Mouse (Mus musculus): ENCODE data around the gene Lyrm1. TPM values are rescaled to one million over a fixed set of nuclear protein-coding genes. Genes with fewer than 3 reads are reported as not detected.

Gene Lyrm1
- 12.4 and 14.1 TPM in 2 replicates for polyA plus RNA-seq (2014; fragmentation: Nextera tagmentation; extraction: Ambion mirVana)

DNA sequence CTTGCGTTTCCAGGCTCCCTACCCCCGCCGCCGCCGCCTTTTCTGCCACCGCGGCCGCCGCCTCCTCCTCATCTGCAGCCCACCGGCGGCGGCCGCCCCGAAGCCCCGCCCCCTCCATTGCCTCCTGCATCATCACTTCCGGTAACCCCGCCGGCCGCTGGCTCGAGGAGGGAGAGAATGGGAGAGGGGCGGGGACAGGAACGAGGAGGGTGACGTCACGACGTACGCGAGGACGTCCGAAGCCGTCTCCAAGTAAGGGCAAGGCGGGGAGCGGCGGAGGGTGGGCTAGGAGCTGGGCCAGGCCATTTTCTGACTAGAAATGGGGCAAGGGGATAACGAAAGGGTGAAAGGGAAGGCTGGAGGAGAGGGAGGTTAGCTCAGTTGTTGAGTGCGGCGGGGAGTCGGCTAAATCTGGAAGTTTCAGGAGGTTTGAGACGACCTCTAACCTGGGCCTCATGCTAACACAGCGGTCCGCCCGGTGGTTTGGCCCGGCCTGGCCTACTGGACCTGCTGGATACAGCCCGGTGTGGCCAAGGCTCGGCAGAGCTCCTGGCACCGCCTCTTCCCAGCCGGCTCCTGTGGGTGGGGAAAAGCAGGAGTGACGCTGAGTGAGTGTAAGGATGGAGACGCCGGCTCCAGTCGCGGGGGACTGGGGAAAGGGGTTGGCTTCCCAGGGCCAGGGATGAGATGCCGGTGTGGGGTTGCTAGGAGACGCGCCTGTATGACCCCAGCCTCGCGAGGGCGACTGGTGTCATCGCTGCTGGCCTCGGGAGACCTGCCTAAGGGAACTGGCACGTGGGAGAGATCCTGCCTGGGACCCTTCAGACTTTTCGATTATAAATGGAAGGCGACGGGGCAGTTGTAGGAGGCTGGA is at the start of gene Lyrm1, which contains the start of gene Dcun1d3:
TSS of gene Lyrm1 (plus strand) at position 223 of the 874 bp plus-strand sequence.
TSS of gene Dcun1d3 (minus strand) at position 660 of the 874 bp plus-strand sequence.
- H3K4me3 ChIP-seq (ENCODE audit: low read depth, low read length) = peak within 1 kb of the TSS; percentile 69
- H3K9ac ChIP-seq (ENCODE audit: low read length) = peak within 1 kb of the TSS; percentile 83
- peaks cover 17% of the 10 kb centered on the region for H3K4me1 ChIP-seq (ENCODE audit: control insufficient read depth, insufficient read depth, low read length)
- peak; percentile 98 for DNase-seq (ENCODE audit: low spot score)
- no peaks in the 10 kb centered on the region for H3K36me3 ChIP-seq (ENCODE audit: control insufficient read depth, insufficient read depth, low read length)
- no peaks in the 10 kb centered on the region for H3K9me3 ChIP-seq (ENCODE audit: control insufficient read depth, low read length)
- peak within 1 kb of the TSS; percentile 76 for H3K4me2 ChIP-seq (ENCODE audit: low read depth)
- ATAC-seq (ENCODE audit: insufficient read depth, low FRiP score, low TSS enrichment) = peak; percentile 98
- peak within 1 kb of the TSS; percentile 96 for H3K27ac ChIP-seq (ENCODE audit: low read depth, low read length)
- H3K27me3 ChIP-seq (ENCODE audit: control insufficient read depth, insufficient read depth, low read length) = no peaks in the 10 kb centered on the region
- under 1% methylated on average over 57 of the region's 63 CpGs for WGBS

DNA sequence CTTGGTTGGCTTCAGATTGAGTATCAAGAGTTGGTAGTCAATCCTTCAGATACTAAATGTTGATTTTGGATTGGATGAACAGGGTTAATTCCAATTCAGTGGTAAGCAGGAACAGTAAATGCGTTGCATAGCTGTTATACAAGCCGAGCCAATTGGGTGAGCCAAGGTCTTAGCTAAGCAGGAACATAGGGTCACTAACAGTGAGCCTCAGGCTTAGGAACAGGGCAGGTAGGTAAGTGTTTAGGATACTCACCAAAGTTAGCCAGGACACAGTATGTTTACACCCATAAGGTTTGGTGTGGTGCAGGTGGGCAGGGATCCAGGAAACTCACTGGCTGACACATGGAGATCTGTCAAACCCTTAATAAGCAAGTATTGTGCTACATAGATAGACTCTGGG is 48.3 kb upstream of the Lyrm1 start:
- no peaks in the 10 kb centered on the region for H3K4me1 ChIP-seq (ENCODE audit: control insufficient read depth, insufficient read depth, low read length)
- H3K4me2 ChIP-seq (ENCODE audit: low read depth) = no peak overlapping the region
- no peak overlapping the region for H3K9ac ChIP-seq (ENCODE audit: low read length)
- H3K9me3 ChIP-seq (ENCODE audit: control insufficient read depth, low read length) = no peaks in the 10 kb centered on the region
- no peaks in the 10 kb centered on the region for H3K27me3 ChIP-seq (ENCODE audit: control insufficient read depth, insufficient read depth, low read length)
- no peaks in the 10 kb centered on the region for H3K36me3 ChIP-seq (ENCODE audit: control insufficient read depth, insufficient read depth, low read length)
- DNase-seq (ENCODE audit: low spot score) (no peak), ATAC-seq (ENCODE audit: insufficient read depth, low FRiP score, low TSS enrichment) (no peak)
- no peak overlapping the region for H3K4me3 ChIP-seq (ENCODE audit: low read depth, low read length)
- H3K27ac ChIP-seq (ENCODE audit: low read depth, low read length) = no peak overlapping the region
- WGBS = 93% methylated on average over 2 of the region's 2 CpGs

DNA sequence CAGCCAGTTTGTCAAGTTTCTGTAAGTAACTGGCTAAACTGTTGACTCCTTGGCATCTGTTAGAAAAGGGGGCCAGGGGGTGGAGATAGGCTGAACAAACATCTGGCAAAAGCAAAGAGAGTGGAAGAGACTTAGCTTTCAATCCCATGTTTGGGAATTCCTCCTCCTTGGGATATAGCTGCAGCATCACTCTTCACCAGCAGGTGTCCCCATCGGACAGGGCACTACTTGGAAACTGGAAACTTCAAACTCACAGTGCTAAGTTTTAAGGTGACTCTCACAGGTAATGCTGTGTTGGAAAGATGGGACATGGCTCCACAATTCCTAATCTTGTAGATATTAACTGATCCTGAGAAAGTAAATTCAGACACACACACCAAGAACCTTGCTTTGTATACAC is 46.6 kb upstream of the Lyrm1 start:
- H3K36me3 ChIP-seq (ENCODE audit: control insufficient read depth, insufficient read depth, low read length) = no peaks in the 10 kb centered on the region
- DNase-seq (ENCODE audit: low spot score) (peak; percentile 44), ATAC-seq (ENCODE audit: insufficient read depth, low FRiP score, low TSS enrichment) (no peak)
- WGBS = 0% methylated on average over 1 of the region's 1 CpGs
- no peak overlapping the region for H3K4me3 ChIP-seq (ENCODE audit: low read depth, low read length)
- H3K9me3 ChIP-seq (ENCODE audit: control insufficient read depth, low read length) = no peaks in the 10 kb centered on the region
- no peak overlapping the region for H3K4me2 ChIP-seq (ENCODE audit: low read depth)
- H3K27ac ChIP-seq (ENCODE audit: low read depth, low read length) = no peak overlapping the region
- no peaks in the 10 kb centered on the region for H3K27me3 ChIP-seq (ENCODE audit: control insufficient read depth, insufficient read depth, low read length)
- H3K9ac ChIP-seq (ENCODE audit: low read length) = no peak overlapping the region
- H3K4me1 ChIP-seq (ENCODE audit: control insufficient read depth, insufficient read depth, low read length) = no peaks in the 10 kb centered on the region

DNA sequence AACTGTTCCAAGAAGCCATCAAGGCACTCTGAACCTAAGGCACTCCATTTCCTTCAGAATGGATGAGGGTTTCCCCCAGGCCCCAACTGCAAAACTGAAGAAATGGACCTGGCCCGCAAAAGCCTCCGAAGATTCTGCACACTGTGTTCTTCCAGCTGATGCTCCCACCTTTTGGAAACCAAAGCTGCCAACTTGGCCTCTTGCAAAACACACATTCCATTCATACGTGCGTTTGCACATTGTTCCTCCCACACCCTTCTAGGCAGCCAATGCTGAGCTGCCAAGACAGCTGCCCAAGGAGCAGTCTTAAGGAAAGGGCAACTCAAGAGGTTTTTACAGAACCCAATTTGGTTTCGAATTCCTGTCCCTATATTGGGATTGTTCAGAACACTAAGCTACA is 44.9 kb upstream of the Lyrm1 start:
- WGBS = 83% methylated on average over 5 of the region's 5 CpGs
- no peak for DNase-seq (ENCODE audit: low spot score)
- H3K27ac ChIP-seq (ENCODE audit: low read depth, low read length) = no peak overlapping the region

DNA sequence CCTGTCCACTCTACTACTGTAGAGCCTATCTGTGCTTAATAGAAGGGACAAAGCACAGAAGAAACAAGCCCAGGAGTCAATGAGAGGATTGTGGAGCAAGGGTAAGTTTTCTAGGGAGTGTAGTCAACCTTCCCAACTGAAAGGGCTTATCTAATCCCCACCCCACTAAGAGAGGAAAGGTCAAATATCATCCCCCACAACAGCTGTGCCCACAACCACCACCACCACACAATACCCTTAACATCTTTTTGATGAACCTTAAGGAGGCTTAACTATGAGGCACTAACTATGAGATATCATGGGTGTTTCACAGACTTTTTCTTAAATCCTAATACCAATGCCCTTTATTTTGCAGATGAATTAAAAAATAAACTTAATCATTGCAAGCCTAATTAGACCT is 43.2 kb upstream of the Lyrm1 start:
- Histone ChIP-seq H3K27ac (ENCODE audit: low read depth, low read length) (no peak overlapping the region), H3K36me3 (ENCODE audit: control insufficient read depth, insufficient read depth, low read length) (no peaks in the 10 kb centered on the region), H3K9ac (ENCODE audit: low read length) (no peak overlapping the region), H3K9me3 (ENCODE audit: control insufficient read depth, low read length) (no peaks in the 10 kb centered on the region), H3K27me3 (ENCODE audit: control insufficient read depth, insufficient read depth, low read length) (no peaks in the 10 kb centered on the region), H3K4me2 (ENCODE audit: low read depth) (no peak overlapping the region), H3K4me1 (ENCODE audit: control insufficient read depth, insufficient read depth, low read length) (no peaks in the 10 kb centered on the region), H3K4me3 (ENCODE audit: low read depth, low read length) (no peak overlapping the region)
- no peak for DNase-seq (ENCODE audit: low spot score)
- ATAC-seq (ENCODE audit: insufficient read depth, low FRiP score, low TSS enrichment) = no peak

More for the DNA sequence above, 44.9 kb upstream of the Lyrm1 start:
- no peaks in the 10 kb centered on the region for H3K27me3 ChIP-seq (ENCODE audit: control insufficient read depth, insufficient read depth, low read length)
- ATAC-seq (ENCODE audit: insufficient read depth, low FRiP score, low TSS enrichment) = no peak
- no peaks in the 10 kb centered on the region for H3K4me1 ChIP-seq (ENCODE audit: control insufficient read depth, insufficient read depth, low read length)
- H3K36me3 ChIP-seq (ENCODE audit: control insufficient read depth, insufficient read depth, low read length) = no peaks in the 10 kb centered on the region
- no peaks in the 10 kb centered on the region for H3K9me3 ChIP-seq (ENCODE audit: control insufficient read depth, low read length)
- no peak overlapping the region for H3K4me3 ChIP-seq (ENCODE audit: low read depth, low read length)
- no peak overlapping the region for H3K9ac ChIP-seq (ENCODE audit: low read length)
- no peak overlapping the region for H3K4me2 ChIP-seq (ENCODE audit: low read depth)

DNA sequence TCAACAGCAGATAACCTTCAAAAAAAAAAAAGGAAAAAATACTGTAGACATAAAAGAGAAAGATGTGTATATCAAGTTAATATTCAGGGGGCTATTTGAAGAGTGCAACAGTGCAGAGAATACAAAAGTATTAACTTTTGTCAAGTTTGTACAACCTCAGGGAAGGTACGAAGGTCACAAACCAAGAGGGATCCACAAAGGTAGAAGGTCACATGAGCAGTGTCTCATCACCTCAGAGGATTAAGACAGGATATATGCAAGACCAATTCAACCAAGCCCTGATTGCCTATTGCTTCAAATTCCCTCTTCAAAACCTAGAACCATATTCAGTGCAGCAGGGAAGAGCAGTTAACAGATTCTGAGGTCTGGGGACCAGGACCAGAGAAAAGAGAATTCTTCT is 42.5 kb upstream of the Lyrm1 start:
- Histone ChIP-seq H3K36me3 (ENCODE audit: control insufficient read depth, insufficient read depth, low read length) (no peaks in the 10 kb centered on the region), H3K4me3 (ENCODE audit: low read depth, low read length) (no peak overlapping the region), H3K4me1 (ENCODE audit: control insufficient read depth, insufficient read depth, low read length) (no peaks in the 10 kb centered on the region), H3K9ac (ENCODE audit: low read length) (no peak overlapping the region), H3K27ac (ENCODE audit: low read depth, low read length) (no peak overlapping the region), H3K9me3 (ENCODE audit: control insufficient read depth, low read length) (no peaks in the 10 kb centered on the region), H3K27me3 (ENCODE audit: control insufficient read depth, insufficient read depth, low read length) (no peaks in the 10 kb centered on the region), H3K4me2 (ENCODE audit: low read depth) (no peak overlapping the region)
- 90% methylated on average over 1 of the region's 1 CpGs for WGBS
- DNase-seq (ENCODE audit: low spot score) = no peak
- no peak for ATAC-seq (ENCODE audit: insufficient read depth, low FRiP score, low TSS enrichment)

DNA sequence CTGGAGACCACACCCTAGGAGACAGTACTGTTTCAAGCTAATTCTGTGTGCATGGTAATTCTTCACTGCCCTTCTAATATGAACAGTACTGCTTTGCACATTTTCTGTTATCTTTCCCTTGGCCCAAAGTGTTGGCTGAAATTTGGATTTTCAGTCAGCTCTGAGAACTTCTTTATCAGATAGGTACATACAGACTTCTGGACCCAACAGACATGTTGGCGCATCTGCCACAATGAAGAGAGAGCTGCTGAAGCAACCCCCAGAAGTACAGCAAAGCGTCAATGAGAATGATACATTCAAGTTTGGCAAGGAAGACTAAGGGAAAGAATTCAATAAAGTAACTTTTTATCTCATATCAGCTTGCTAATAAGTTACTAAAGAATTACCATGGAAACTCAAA is 41.3 kb upstream of the Lyrm1 start:
- H3K4me3 ChIP-seq (ENCODE audit: low read depth, low read length) = no peak overlapping the region
- H3K27me3 ChIP-seq (ENCODE audit: control insufficient read depth, insufficient read depth, low read length) = no peaks in the 10 kb centered on the region
- H3K4me1 ChIP-seq (ENCODE audit: control insufficient read depth, insufficient read depth, low read length) = no peaks in the 10 kb centered on the region
- DNase-seq (ENCODE audit: low spot score) (no peak), ATAC-seq (ENCODE audit: insufficient read depth, low FRiP score, low TSS enrichment) (no peak)
- no peak overlapping the region for H3K27ac ChIP-seq (ENCODE audit: low read depth, low read length)
- no peaks in the 10 kb centered on the region for H3K36me3 ChIP-seq (ENCODE audit: control insufficient read depth, insufficient read depth, low read length)
- H3K9ac ChIP-seq (ENCODE audit: low read length) = no peak overlapping the region
- no peaks in the 10 kb centered on the region for H3K9me3 ChIP-seq (ENCODE audit: control insufficient read depth, low read length)
- 92% methylated on average over 2 of the region's 2 CpGs for WGBS
- no peak overlapping the region for H3K4me2 ChIP-seq (ENCODE audit: low read depth)

DNA sequence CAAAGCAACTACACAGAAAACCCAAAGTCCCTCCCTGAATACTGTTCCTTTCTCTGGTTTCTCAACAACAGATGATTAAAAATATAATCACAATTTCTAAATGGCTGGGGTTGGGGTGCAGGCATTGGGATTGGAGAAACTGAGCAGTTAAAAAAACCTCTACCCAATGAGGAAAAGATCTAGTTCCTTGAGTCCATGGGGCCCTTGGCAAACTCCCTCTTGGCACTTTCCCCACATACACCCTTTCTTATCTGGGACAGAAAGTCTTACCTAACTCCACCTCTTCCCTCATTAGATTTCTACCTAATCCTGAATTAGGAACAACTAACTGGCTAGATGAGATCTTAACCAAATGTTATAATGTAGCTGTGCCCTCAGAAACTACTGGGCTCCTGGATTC is 40.6 kb upstream of the Lyrm1 start:
- no peak overlapping the region for H3K4me2 ChIP-seq (ENCODE audit: low read depth)
- no peaks in the 10 kb centered on the region for H3K4me1 ChIP-seq (ENCODE audit: control insufficient read depth, insufficient read depth, low read length)
- no peaks in the 10 kb centered on the region for H3K36me3 ChIP-seq (ENCODE audit: control insufficient read depth, insufficient read depth, low read length)
- no peaks in the 10 kb centered on the region for H3K9me3 ChIP-seq (ENCODE audit: control insufficient read depth, low read length)
- H3K27me3 ChIP-seq (ENCODE audit: control insufficient read depth, insufficient read depth, low read length) = no peaks in the 10 kb centered on the region
- no peak overlapping the region for H3K4me3 ChIP-seq (ENCODE audit: low read depth, low read length)
- ATAC-seq (ENCODE audit: insufficient read depth, low FRiP score, low TSS enrichment) (no peak), DNase-seq (ENCODE audit: low spot score) (no peak)
- H3K9ac ChIP-seq (ENCODE audit: low read length) = no peak overlapping the region
- H3K27ac ChIP-seq (ENCODE audit: low read depth, low read length) = no peak overlapping the region

DNA sequence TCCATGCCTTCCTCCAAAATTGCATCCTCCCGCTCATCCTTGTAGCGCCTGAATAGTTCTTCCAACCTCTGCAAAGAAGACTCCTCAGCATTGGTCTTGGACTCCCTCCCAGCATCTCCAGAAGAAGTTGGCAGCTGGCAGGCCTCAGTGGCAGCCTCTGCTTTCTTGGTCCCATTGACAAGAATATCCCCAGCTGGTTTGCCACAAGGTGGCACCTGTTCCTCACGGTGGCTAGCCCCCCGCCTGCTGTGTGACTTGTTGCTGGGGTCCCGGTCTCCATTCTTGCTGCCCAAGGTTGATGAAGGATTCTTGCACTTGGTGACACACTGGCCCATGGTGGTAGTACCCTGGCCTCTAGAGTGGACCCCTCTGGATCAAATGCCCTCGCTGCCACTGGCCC is 36.2 kb upstream of the Lyrm1 start:
- DNase-seq (ENCODE audit: low spot score) = no peak
- no peak for ATAC-seq (ENCODE audit: insufficient read depth, low FRiP score, low TSS enrichment)
- Histone ChIP-seq H3K4me3 (ENCODE audit: low read depth, low read length) (no peak overlapping the region), H3K9ac (ENCODE audit: low read length) (no peak overlapping the region), H3K36me3 (ENCODE audit: control insufficient read depth, insufficient read depth, low read length) (no peaks in the 10 kb centered on the region), H3K27ac (ENCODE audit: low read depth, low read length) (no peak overlapping the region), H3K9me3 (ENCODE audit: control insufficient read depth, low read length) (no peaks in the 10 kb centered on the region), H3K27me3 (ENCODE audit: control insufficient read depth, insufficient read depth, low read length) (no peaks in the 10 kb centered on the region), H3K4me2 (ENCODE audit: low read depth) (no peak overlapping the region), H3K4me1 (ENCODE audit: control insufficient read depth, insufficient read depth, low read length) (peaks cover 6% of the 10 kb centered on the region; the same call in 1 of the 2 replicates)
- 88% methylated on average over 6 of the region's 6 CpGs for WGBS
